Mouse (Mus musculus) heart, adult 2 months (tissue): ENCODE data around the gene Trcg1.

Source experiments
- CTCF ChIP-seq: fragments of 200-600 bp; IDR thresholded peaks from 2 replicates; pipeline ENCODE4 v1.8.1; 2022; ENCODE audit warnings: antibody characterized with exemption, mild to moderate bottlenecking, moderate library complexity
- EP300 ChIP-seq: fragments of 200-500 bp; IDR thresholded peaks from 2 replicates; pipeline ENCODE4 v1.6.1; 2011; ENCODE audit warnings: low read depth, low read length, control low read depth; ENCODE audit not compliant: insufficient read depth
- POLR2A ChIP-seq: fragments of 200-500 bp; IDR thresholded peaks from 2 replicates; pipeline ENCODE4 v1.6.1; 2011; ENCODE audit warnings: mild to moderate bottlenecking, low read depth, low read length, control low read depth; ENCODE audit not compliant: insufficient read depth

- TF ChIP-seq POLR2A (no peak), EP300 (no peak), CTCF (no peak)
These were observed 21.9 kb upstream of the Trcg1 start for GRCm38 (mm10) chr9:57214500-57214899.
